Mouse (Mus musculus) testis, adult 2 months (tissue): Measurements from ENCODE around the gene Acsl1. TPM values are rescaled to one million over a fixed set of nuclear protein-coding genes. Genes with fewer than 3 reads are reported as not detected.

Source experiments
- H3K27ac ChIP-seq: fragments of 200-500 bp; 2 replicates; pipeline ENCODE4 v1.5.1; 2012; ENCODE audit warnings: low read depth, low read length; ENCODE audit not compliant: control insufficient read depth, insufficient read depth
- H3K27me3 ChIP-seq: fragments of 200-500 bp; 2 replicates; pipeline ENCODE4 v1.6.1; 2012; ENCODE audit warnings: mild to moderate bottlenecking, low read length, moderate library complexity; ENCODE audit not compliant: control insufficient read depth, insufficient read depth
- H3K36me3 ChIP-seq: fragments of 200-500 bp; 2 replicates; pipeline ENCODE4 v1.6.1; 2012; ENCODE audit warnings: mild to moderate bottlenecking, low read length; ENCODE audit not compliant: control insufficient read depth, insufficient read depth
- H3K4me1 ChIP-seq: fragments of 200-500 bp; 2 replicates; pipeline ENCODE4 v1.6.1; 2012; ENCODE audit warnings: low read length; ENCODE audit not compliant: control insufficient read depth, insufficient read depth
- H3K4me3 ChIP-seq: fragments of 200-500 bp; 2 replicates; pipeline ENCODE4 v1.5.1; 2012; ENCODE audit warnings: low read depth, mild to moderate bottlenecking, low read length, moderate library complexity, mixed read lengths; ENCODE audit not compliant: control insufficient read depth
- CTCF ChIP-seq: fragments of 200-500 bp; IDR thresholded peaks from 2 replicates; pipeline ENCODE4 v1.5.1; 2012; ENCODE audit warnings: low read depth, mild to moderate bottlenecking, inconsistent platforms, low read length, moderate library complexity; ENCODE audit not compliant: control insufficient read depth, insufficient read depth, insufficient replicate concordance
- POLR2A ChIP-seq: fragments of 200-500 bp; IDR thresholded peaks from 2 replicates; pipeline ENCODE4 v1.6.1; 2012; ENCODE audit warnings: low read depth, mild to moderate bottlenecking, inconsistent platforms, low read length, moderate library complexity; ENCODE audit not compliant: control insufficient read depth
- polyA plus RNA-seq: library from polyadenylated mRNA; depleted of rRNA; stranded (reverse); fragments of >200 nt; gene quantifications from 2 replicates; pipeline ENCODE4 v1.2.3, GENCODE M21; 2012

Acsl1 gene
- polyA plus RNA-seq, 1 experiment, result 743 TPM

DNA sequence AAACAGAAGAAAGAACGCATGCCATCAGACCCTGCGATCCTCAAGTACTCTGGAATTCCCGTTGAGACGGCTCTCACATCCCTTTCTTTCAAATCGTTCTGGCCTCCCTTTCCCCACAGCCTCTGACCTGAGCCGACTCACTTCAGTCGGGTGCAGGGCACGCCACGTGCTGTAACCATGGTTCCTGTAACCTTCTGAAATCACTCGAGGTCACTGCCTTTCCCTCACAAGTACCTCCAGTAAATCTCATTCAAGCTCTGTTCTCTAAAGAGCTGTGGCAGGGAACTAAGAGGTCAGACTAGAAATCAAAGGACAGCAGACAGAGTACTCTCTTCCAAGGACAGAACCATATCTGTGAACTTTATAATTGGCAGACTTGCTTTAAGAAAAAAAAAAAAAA, 32.3 kb upstream of the Acsl1 start:
- Histone ChIP-seq H3K36me3 (no peaks in the 10 kb centered on the region), H3K27ac (peak overlapping the region; percentile 32; the same call in 1 of the 2 replicates), H3K27me3 (no peaks in the 10 kb centered on the region), H3K4me1 (peaks cover 7% of the 10 kb centered on the region), H3K4me3 (no peak overlapping the region)
- no peak for TF ChIP-seq POLR2A
- no peak for TF ChIP-seq CTCF

DNA sequence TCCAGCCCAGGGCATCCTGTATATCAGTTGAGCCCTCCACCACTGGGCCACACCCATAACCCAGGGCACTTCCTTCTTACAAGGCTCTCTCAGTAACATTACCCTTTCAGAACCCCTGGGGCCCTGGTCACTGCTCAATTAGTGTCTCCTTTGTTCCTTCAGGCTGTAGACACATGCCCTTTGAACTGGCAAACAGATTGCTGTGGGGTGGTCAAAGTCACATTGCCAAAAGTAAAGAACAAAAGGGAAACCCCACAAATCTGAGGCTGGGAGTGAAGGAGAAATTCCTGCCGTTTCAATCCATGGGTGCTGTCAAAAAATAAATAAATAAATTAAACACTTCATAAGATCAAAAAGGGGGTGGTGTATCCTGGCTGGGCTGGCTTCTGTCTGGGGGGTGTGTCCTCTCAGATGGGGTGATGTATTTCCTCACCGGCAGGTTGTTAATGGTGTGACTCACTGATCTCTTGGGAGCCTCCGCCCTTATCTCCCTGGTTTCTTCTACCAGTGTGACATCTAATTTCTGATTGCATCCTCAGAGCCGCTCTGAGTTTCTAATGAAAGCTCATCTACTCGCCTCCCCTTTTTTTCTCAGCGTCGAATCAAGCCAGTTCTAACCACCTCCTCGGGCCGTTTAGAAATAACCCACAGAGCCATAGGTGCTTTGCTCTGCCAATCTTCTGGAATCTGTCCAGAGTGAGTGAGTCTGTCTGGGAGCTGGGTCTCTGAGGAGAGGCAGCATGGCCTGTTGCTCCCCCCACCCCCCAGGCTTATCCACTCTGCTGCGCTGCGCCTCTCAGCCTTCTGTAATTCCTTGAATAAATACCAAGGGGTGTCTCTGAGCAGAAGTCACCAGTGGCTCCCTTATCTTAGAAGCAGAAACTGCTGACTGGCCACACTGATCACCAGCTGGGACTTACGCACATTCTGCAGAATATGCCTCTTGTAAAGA, 24.6 kb upstream of the Acsl1 start:
- Histone ChIP-seq H3K27me3 (no peaks in the 10 kb centered on the region), H3K27ac (no peak overlapping the region)
- no peak for TF ChIP-seq CTCF
- no peak for TF ChIP-seq POLR2A

DNA sequence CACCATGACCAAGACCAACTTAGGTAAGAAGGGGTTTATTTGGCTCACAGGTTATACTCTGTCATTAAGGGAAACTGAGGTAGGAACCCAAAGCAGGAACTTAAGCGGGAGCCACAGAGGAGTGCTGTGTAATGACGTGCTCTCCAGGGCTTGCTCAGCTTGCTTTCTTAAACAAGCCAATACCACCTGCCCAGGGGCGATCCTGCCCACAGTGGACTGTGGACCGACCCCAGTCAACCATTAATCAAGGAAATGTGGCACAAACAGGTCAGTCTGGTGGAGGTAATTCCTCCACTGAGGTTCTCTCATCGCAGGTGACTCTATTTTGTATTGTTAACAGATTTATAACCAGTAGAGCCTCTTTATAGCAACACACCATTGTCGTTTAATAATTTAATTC, 23.5 kb upstream of the Acsl1 start:
- Histone ChIP-seq H3K27me3 (no peaks in the 10 kb centered on the region), H3K36me3 (no peaks in the 10 kb centered on the region), H3K4me3 (no peak overlapping the region), H3K4me1 (no peaks in the 10 kb centered on the region), H3K27ac (no peak overlapping the region)
- TF ChIP-seq POLR2A, result no peak
- TF ChIP-seq CTCF, result no peak

More for the DNA sequence above, 24.6 kb upstream of the Acsl1 start:
- H3K4me1 ChIP-seq, result no peaks in the 10 kb centered on the region
- no peak overlapping the region for H3K4me3 ChIP-seq
- no peaks in the 10 kb centered on the region for H3K36me3 ChIP-seq

- no peaks in the 10 kb centered on the region for H3K36me3 ChIP-seq
- no peak overlapping the region for H3K27ac ChIP-seq
- H3K27me3 ChIP-seq, result no peaks in the 10 kb centered on the region
- H3K4me1 ChIP-seq, result no peaks in the 10 kb centered on the region
- TF ChIP-seq CTCF (no peak), POLR2A (no peak)
- no peak overlapping the region for H3K4me3 ChIP-seq
Observed at GRCm38 (mm10) chr8:46448606-46449005, 22.2 kb upstream of the Acsl1 start.

DNA sequence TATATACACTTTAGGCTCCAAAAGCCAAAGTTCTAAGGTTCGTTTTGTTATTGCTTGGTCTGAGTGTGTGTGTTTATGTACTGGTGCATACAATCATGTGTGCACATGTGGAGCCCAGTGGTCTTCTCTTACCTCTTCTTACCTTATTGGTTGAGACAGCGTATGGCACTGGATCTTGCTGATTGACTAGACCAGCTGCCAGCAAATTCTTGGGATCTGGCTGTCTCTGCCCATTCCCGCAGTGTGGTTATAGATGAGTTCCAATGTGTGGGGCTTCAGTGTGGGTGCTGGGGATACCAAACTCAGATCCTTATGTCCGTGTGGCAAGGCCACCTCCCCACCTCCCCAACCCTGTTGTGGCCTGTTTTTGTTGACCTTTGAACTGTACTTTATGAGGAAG, 21.8 kb upstream of the Acsl1 start:
- H3K4me1 ChIP-seq, result no peaks in the 10 kb centered on the region
- TF ChIP-seq POLR2A (no peak), CTCF (no peak)
- no peak overlapping the region for H3K27ac ChIP-seq
- no peak overlapping the region for H3K4me3 ChIP-seq
- no peaks in the 10 kb centered on the region for H3K27me3 ChIP-seq
- no peaks in the 10 kb centered on the region for H3K36me3 ChIP-seq

- H3K4me1 ChIP-seq, result no peaks in the 10 kb centered on the region
- TF ChIP-seq POLR2A, result no peak
- H3K36me3 ChIP-seq, result no peaks in the 10 kb centered on the region
- H3K4me3 ChIP-seq, result no peak overlapping the region
- H3K27ac ChIP-seq, result no peak overlapping the region
- H3K27me3 ChIP-seq, result no peaks in the 10 kb centered on the region
Observed at GRCm38 (mm10) chr8:46449723-46450251, 21.1 kb upstream of the Acsl1 start.

GRCm38 (mm10) chr8:46458215-46458811, 12.5 kb upstream of the Acsl1 start:
- Histone ChIP-seq H3K4me3 (no peak overlapping the region), H3K27ac (no peak overlapping the region), H3K36me3 (no peaks in the 10 kb centered on the region), H3K4me1 (no peaks in the 10 kb centered on the region), H3K27me3 (no peaks in the 10 kb centered on the region)
- TF ChIP-seq POLR2A, result no peak
- no peak for TF ChIP-seq CTCF
